Mouse (Mus musculus) liver, adult 2 months (tissue): Measurements from ENCODE around the gene Tmem164.

Experiments used
- CTCF ChIP-seq: fragments of 200-500 bp; IDR thresholded peaks from 2 replicates; pipeline ENCODE4 v1.5.1; 2011; ENCODE audit warnings: low read depth, low read length, control low read depth
- POLR2A ChIP-seq: fragments of 200-500 bp; IDR thresholded peaks from 2 replicates; pipeline ENCODE4 v1.6.1; 2011; ENCODE audit warnings: low read length, control low read depth; ENCODE audit not compliant: insufficient read depth; ENCODE audit errors: extremely low read depth

GRCm38 (mm10) chrX:142804596-142804995 lies 123.4 kb downstream of the Tmem164 start:
- no peak for TF ChIP-seq POLR2A
- no peak for TF ChIP-seq CTCF
